Mouse (Mus musculus): ENCODE measurements at regions not wholly inside any gene's neighbourhood (a gene's known extent, or its start where the extent isn't known, plus 50 kb on each side); places are given as distances from the start of the nearest gene placed in this dataset.

GRCm38 (mm10) chr15:67981876-67982275 lies 1481.2 kb upstream of the Lrrc6 start:
- no peak overlapping the region for H3K27ac ChIP-seq (replicated peaks; ENCODE audit: low read depth, low read length)
- no peak overlapping the region for H3K4me3 ChIP-seq (ENCODE audit: low read depth, low read length)
- no peaks in the 10 kb centered on the region for H3K27me3 ChIP-seq (ENCODE audit: control insufficient read depth, insufficient read depth, low read length)
- H3K4me2 ChIP-seq (ENCODE audit: low read depth, low read length): no peak overlapping the region
- H3K36me3 ChIP-seq (replicated peaks; ENCODE audit: control insufficient read depth, insufficient read depth, low read depth, low read length): no peaks in the 10 kb centered on the region
- H3K9ac ChIP-seq (replicated peaks; ENCODE audit: low read length): no peak overlapping the region
- H3K9me3 ChIP-seq (replicated peaks; ENCODE audit: control insufficient read depth, low read length): no peaks in the 10 kb centered on the region
- no peaks in the 10 kb centered on the region for H3K4me1 ChIP-seq (ENCODE audit: control insufficient read depth, insufficient read depth, low read length)
- DNase-seq (ENCODE audit: low spot score): no peak
- no peak for ATAC-seq (replicated peaks; ENCODE audit: insufficient number of reproducible peaks, low FRiP score, low TSS enrichment, low read depth)
- 91% methylated on average over 3 of the region's 3 CpGs for WGBS

- 67% methylated on average over 3 of the region's 3 CpGs for WGBS
Measured at GRCm38 (mm10) chr15:67979451-67979850, 1478.7 kb upstream of the Lrrc6 start.

GRCm38 (mm10) chr15:67977210-67977609 lies 1476.5 kb upstream of the Lrrc6 start:
- no peak overlapping the region for H3K27ac ChIP-seq (replicated peaks; ENCODE audit: low read depth, low read length)

More at GRCm38 (mm10) chr15:67979451-67979850, 1478.7 kb upstream of the Lrrc6 start:
- DNase-seq (ENCODE audit: low spot score) (no peak), ATAC-seq (replicated peaks; ENCODE audit: insufficient number of reproducible peaks, low FRiP score, low TSS enrichment, low read depth) (no peak)
- no peak overlapping the region for H3K27ac ChIP-seq (replicated peaks; ENCODE audit: low read depth, low read length)
- no peak overlapping the region for H3K4me3 ChIP-seq (ENCODE audit: low read depth, low read length)
- H3K36me3 ChIP-seq (replicated peaks; ENCODE audit: control insufficient read depth, insufficient read depth, low read depth, low read length): no peaks in the 10 kb centered on the region
- no peaks in the 10 kb centered on the region for H3K9me3 ChIP-seq (replicated peaks; ENCODE audit: control insufficient read depth, low read length)
- no peak overlapping the region for H3K9ac ChIP-seq (replicated peaks; ENCODE audit: low read length)
- no peaks in the 10 kb centered on the region for H3K27me3 ChIP-seq (ENCODE audit: control insufficient read depth, insufficient read depth, low read length)
- H3K4me1 ChIP-seq (ENCODE audit: control insufficient read depth, insufficient read depth, low read length): no peaks in the 10 kb centered on the region
- no peak overlapping the region for H3K4me2 ChIP-seq (ENCODE audit: low read depth, low read length)

GRCm38 (mm10) chr15:67971998-67972397 lies 1471.3 kb upstream of the Lrrc6 start:
- H3K4me3 ChIP-seq (ENCODE audit: low read depth, low read length): no peak overlapping the region
- no peak overlapping the region for H3K27ac ChIP-seq (replicated peaks; ENCODE audit: low read depth, low read length)
- 60% methylated on average over 3 of the region's 3 CpGs for WGBS
- no peak for DNase-seq (ENCODE audit: low spot score)
- no peak overlapping the region for H3K4me2 ChIP-seq (ENCODE audit: low read depth, low read length)
- no peaks in the 10 kb centered on the region for H3K36me3 ChIP-seq (replicated peaks; ENCODE audit: control insufficient read depth, insufficient read depth, low read depth, low read length)
- H3K9me3 ChIP-seq (replicated peaks; ENCODE audit: control insufficient read depth, low read length): no peaks in the 10 kb centered on the region
- H3K4me1 ChIP-seq (ENCODE audit: control insufficient read depth, insufficient read depth, low read length): no peaks in the 10 kb centered on the region
- H3K9ac ChIP-seq (replicated peaks; ENCODE audit: low read length): no peak overlapping the region
- no peak for ATAC-seq (replicated peaks; ENCODE audit: insufficient number of reproducible peaks, low FRiP score, low TSS enrichment, low read depth)
- no peaks in the 10 kb centered on the region for H3K27me3 ChIP-seq (ENCODE audit: control insufficient read depth, insufficient read depth, low read length)

More at GRCm38 (mm10) chr15:67977210-67977609, 1476.5 kb upstream of the Lrrc6 start:
- Histone ChIP-seq H3K9ac (replicated peaks; ENCODE audit: low read length) (no peak overlapping the region), H3K36me3 (replicated peaks; ENCODE audit: control insufficient read depth, insufficient read depth, low read depth, low read length) (no peaks in the 10 kb centered on the region), H3K4me1 (ENCODE audit: control insufficient read depth, insufficient read depth, low read length) (no peaks in the 10 kb centered on the region), H3K27me3 (ENCODE audit: control insufficient read depth, insufficient read depth, low read length) (no peaks in the 10 kb centered on the region), H3K9me3 (replicated peaks; ENCODE audit: control insufficient read depth, low read length) (no peaks in the 10 kb centered on the region), H3K4me2 (ENCODE audit: low read depth, low read length) (no peak overlapping the region), H3K4me3 (ENCODE audit: low read depth, low read length) (no peak overlapping the region)
- DNase-seq (ENCODE audit: low spot score) (no peak), ATAC-seq (replicated peaks; ENCODE audit: insufficient number of reproducible peaks, low FRiP score, low TSS enrichment, low read depth) (no peak)
- 93% methylated on average over 2 of the region's 2 CpGs for WGBS

- H3K4me1 ChIP-seq (ENCODE audit: control insufficient read depth, insufficient read depth, low read length): no peaks in the 10 kb centered on the region
- no peaks in the 10 kb centered on the region for H3K36me3 ChIP-seq (replicated peaks; ENCODE audit: control insufficient read depth, insufficient read depth, low read depth, low read length)
- 74% methylated on average over 2 of the region's 2 CpGs for WGBS
- ATAC-seq (replicated peaks; ENCODE audit: insufficient number of reproducible peaks, low FRiP score, low TSS enrichment, low read depth): no peak
- H3K9ac ChIP-seq (replicated peaks; ENCODE audit: low read length): no peak overlapping the region
- H3K27ac ChIP-seq (replicated peaks; ENCODE audit: low read depth, low read length): no peak overlapping the region
- H3K9me3 ChIP-seq (replicated peaks; ENCODE audit: control insufficient read depth, low read length): no peaks in the 10 kb centered on the region
- DNase-seq (ENCODE audit: low spot score): no peak
- H3K4me2 ChIP-seq (ENCODE audit: low read depth, low read length): no peak overlapping the region
- H3K27me3 ChIP-seq (ENCODE audit: control insufficient read depth, insufficient read depth, low read length): no peaks in the 10 kb centered on the region
- H3K4me3 ChIP-seq (ENCODE audit: low read depth, low read length): no peak overlapping the region
Measured at GRCm38 (mm10) chr15:67954216-67954615, 1453.5 kb upstream of the Lrrc6 start.

- no peak overlapping the region for H3K27ac ChIP-seq (replicated peaks; ENCODE audit: low read depth, low read length)
- no peak overlapping the region for H3K4me2 ChIP-seq (ENCODE audit: low read depth, low read length)
- ATAC-seq (replicated peaks; ENCODE audit: insufficient number of reproducible peaks, low FRiP score, low TSS enrichment, low read depth): no peak
- H3K36me3 ChIP-seq (replicated peaks; ENCODE audit: control insufficient read depth, insufficient read depth, low read depth, low read length): no peaks in the 10 kb centered on the region
- H3K4me3 ChIP-seq (ENCODE audit: low read depth, low read length): no peak overlapping the region
- no peaks in the 10 kb centered on the region for H3K27me3 ChIP-seq (ENCODE audit: control insufficient read depth, insufficient read depth, low read length)
- no peak for DNase-seq (ENCODE audit: low spot score)
- no peak overlapping the region for H3K9ac ChIP-seq (replicated peaks; ENCODE audit: low read length)
- no peaks in the 10 kb centered on the region for H3K4me1 ChIP-seq (ENCODE audit: control insufficient read depth, insufficient read depth, low read length)
- WGBS: 81% methylated on average over 6 of the region's 6 CpGs
- no peaks in the 10 kb centered on the region for H3K9me3 ChIP-seq (replicated peaks; ENCODE audit: control insufficient read depth, low read length)
Measured at GRCm38 (mm10) chr15:67950281-67951040, 1449.8 kb upstream of the Lrrc6 start.

- DNase-seq (ENCODE audit: low spot score) (no peak), ATAC-seq (replicated peaks; ENCODE audit: insufficient number of reproducible peaks, low FRiP score, low TSS enrichment, low read depth) (no peak)
- WGBS: 90% methylated on average over 3 of the region's 3 CpGs
- H3K36me3 ChIP-seq (replicated peaks; ENCODE audit: control insufficient read depth, insufficient read depth, low read depth, low read length): no peaks in the 10 kb centered on the region
- no peak overlapping the region for H3K4me2 ChIP-seq (ENCODE audit: low read depth, low read length)
- H3K9ac ChIP-seq (replicated peaks; ENCODE audit: low read length): no peak overlapping the region
- no peak overlapping the region for H3K4me3 ChIP-seq (ENCODE audit: low read depth, low read length)
- H3K4me1 ChIP-seq (ENCODE audit: control insufficient read depth, insufficient read depth, low read length): no peaks in the 10 kb centered on the region
- no peak overlapping the region for H3K27ac ChIP-seq (replicated peaks; ENCODE audit: low read depth, low read length)
- no peaks in the 10 kb centered on the region for H3K27me3 ChIP-seq (ENCODE audit: control insufficient read depth, insufficient read depth, low read length)
- H3K9me3 ChIP-seq (replicated peaks; ENCODE audit: control insufficient read depth, low read length): no peaks in the 10 kb centered on the region
Measured at GRCm38 (mm10) chr15:67944330-67945082, 1443.8 kb upstream of the Lrrc6 start.

- Histone ChIP-seq H3K9ac (replicated peaks; ENCODE audit: low read length) (no peak overlapping the region), H3K36me3 (replicated peaks; ENCODE audit: control insufficient read depth, insufficient read depth, low read depth, low read length) (no peaks in the 10 kb centered on the region), H3K4me3 (ENCODE audit: low read depth, low read length) (no peak overlapping the region), H3K27ac (replicated peaks; ENCODE audit: low read depth, low read length) (no peak overlapping the region), H3K9me3 (replicated peaks; ENCODE audit: control insufficient read depth, low read length) (no peaks in the 10 kb centered on the region), H3K4me2 (ENCODE audit: low read depth, low read length) (no peak overlapping the region), H3K27me3 (ENCODE audit: control insufficient read depth, insufficient read depth, low read length) (no peaks in the 10 kb centered on the region), H3K4me1 (ENCODE audit: control insufficient read depth, insufficient read depth, low read length) (no peaks in the 10 kb centered on the region)
- no peak for DNase-seq (ENCODE audit: low spot score)
- ATAC-seq (replicated peaks; ENCODE audit: insufficient number of reproducible peaks, low FRiP score, low TSS enrichment, low read depth): no peak
Measured at GRCm38 (mm10) chr15:67943046-67943445, 1442.3 kb upstream of the Lrrc6 start.
